Mouse (Mus musculus) NIH3T3 (cell line): ENCODE data around the gene Luzp4.
"Not testable (repeated sequence)": the region's sequence is repeated elsewhere in the genome, so short reads cannot be mapped to it uniquely, and the experiment has no call there.

Experiments
- DNase-seq: peaks from one replicate; pipeline ENCODE4 v3.0.0-alpha.2; 2012; ENCODE audit warnings: low read depth

Gene Luzp4

GRCm38 (mm10) chrX:148857340-148857739, at the start of gene Luzp4:
Gene Luzp4, plus strand, starts transcription at chrX:148857640.
- not testable (repeated sequence) for DNase-seq

GRCm38 (mm10) chrX:148841801-148842200, 15.6 kb upstream of the Luzp4 start:
- DNase-seq: not testable (repeated sequence)
